Mouse (Mus musculus) myocyte (in vitro differentiated cells): ENCODE data around the gene Ncf4. TPM values are rescaled to one million over a fixed set of nuclear protein-coding genes. Genes with fewer than 3 reads are reported as not detected.

Experiments
- H3K27me3 ChIP-seq: one replicate; pipeline ENCODE4 v1.6.1; 2011; ENCODE audit not compliant: control insufficient read depth, insufficient read depth, insufficient read length
- H3K36me3 ChIP-seq: one replicate; pipeline ENCODE4 v1.6.1; 2011; ENCODE audit not compliant: control insufficient read depth, insufficient read depth
- H3K4me2 ChIP-seq: one replicate; pipeline ENCODE4 v1.6.1; 2011; ENCODE audit warnings: low read depth, control low read depth
- H3K4me3 ChIP-seq: one replicate; pipeline ENCODE4 v1.5.1; 2011; ENCODE audit warnings: mild to moderate bottlenecking, control low read depth, moderate library complexity
- H3K79me2 ChIP-seq: one replicate; pipeline ENCODE4 v1.6.1; 2011; ENCODE audit not compliant: control insufficient read depth, insufficient read depth
- H3ac ChIP-seq: one replicate; pipeline ENCODE4 v1.6.1; 2011; ENCODE audit not compliant: control insufficient read depth, insufficient read length
- CEBPB ChIP-seq: IDR thresholded peaks from 2 replicates; pipeline ENCODE4 v1.6.1; 2011; ENCODE audit warnings: mild to moderate bottlenecking, moderate library complexity; ENCODE audit not compliant: poor library complexity, insufficient read depth, severe bottlenecking
- E2F4 ChIP-seq: IDR thresholded peaks from one replicate; pipeline ENCODE4 v1.6.1; 2011; ENCODE audit warnings: mild to moderate bottlenecking, control low read depth, moderate library complexity; ENCODE audit not compliant: insufficient read depth
- MAX ChIP-seq: IDR thresholded peaks from one replicate; pipeline ENCODE4 v1.6.1; 2011; ENCODE audit warnings: low read depth, mild to moderate bottlenecking, control low read depth
- MYOD1 ChIP-seq, 3 experiments: IDR thresholded peaks; one replicate each; pipeline ENCODE4 v1.6.1; 2011; ENCODE audit warnings: control low read depth in 2 of 3, low read depth in 2 of 3, mild to moderate bottlenecking in 2 of 3, moderate library complexity in 1 of 3; ENCODE audit not compliant: insufficient read length in 2 of 3, control insufficient read depth in 1 of 3
- MYOG ChIP-seq, 3 experiments: IDR thresholded peaks; one replicate each; pipeline ENCODE4 v1.6.1; 2011; ENCODE audit warnings: control low read depth in 2 of 3, low read depth in 2 of 3, mild to moderate bottlenecking in 2 of 3; ENCODE audit not compliant: insufficient read length in 2 of 3, control insufficient read depth in 1 of 3, insufficient read depth in 1 of 3
- POLR2A ChIP-seq: IDR thresholded peaks from one replicate; pipeline ENCODE4 v1.6.1; 2011; ENCODE audit warnings: low read depth, mild to moderate bottlenecking, control low read depth, moderate library complexity; ENCODE audit not compliant: insufficient read length
- POLR2AphosphoS2 ChIP-seq: IDR thresholded peaks from one replicate; pipeline ENCODE4 v1.6.1; 2011; ENCODE audit warnings: low read depth, control low read depth; ENCODE audit not compliant: insufficient read length
- REST ChIP-seq: IDR thresholded peaks from one replicate; pipeline ENCODE4 v1.6.1; 2011; ENCODE audit warnings: mild to moderate bottlenecking, control low read depth, moderate library complexity; ENCODE audit not compliant: insufficient read depth, insufficient read length
- SRF ChIP-seq: IDR thresholded peaks from one replicate; pipeline ENCODE4 v1.6.1; 2011; ENCODE audit warnings: low read depth; ENCODE audit not compliant: control insufficient read depth, insufficient read length
- TCF12 ChIP-seq: IDR thresholded peaks from one replicate; pipeline ENCODE4 v1.6.1; 2011; ENCODE audit warnings: mild to moderate bottlenecking, control low read depth; ENCODE audit not compliant: poor library complexity, insufficient read depth, severe bottlenecking
- TCF3 ChIP-seq: IDR thresholded peaks from one replicate; pipeline ENCODE4 v1.6.1; 2011; ENCODE audit warnings: low read depth, control low read depth; ENCODE audit not compliant: insufficient read length
- USF1 ChIP-seq: IDR thresholded peaks from one replicate; pipeline ENCODE4 v1.6.1; 2011; ENCODE audit warnings: low read depth, mild to moderate bottlenecking, control low read depth, moderate library complexity
- polyA plus RNA-seq: library from polyadenylated mRNA; unstranded; fragments of >200 nt; fragmentation: generic; extraction: Trizol; gene quantifications from one replicate; pipeline ENCODE4 v1.2.1, GENCODE M21; 2012; ENCODE audit warnings: missing spikeins

Gene Ncf4
- polyA plus RNA-seq, 1 experiment, result 0.79 TPM

DNA sequence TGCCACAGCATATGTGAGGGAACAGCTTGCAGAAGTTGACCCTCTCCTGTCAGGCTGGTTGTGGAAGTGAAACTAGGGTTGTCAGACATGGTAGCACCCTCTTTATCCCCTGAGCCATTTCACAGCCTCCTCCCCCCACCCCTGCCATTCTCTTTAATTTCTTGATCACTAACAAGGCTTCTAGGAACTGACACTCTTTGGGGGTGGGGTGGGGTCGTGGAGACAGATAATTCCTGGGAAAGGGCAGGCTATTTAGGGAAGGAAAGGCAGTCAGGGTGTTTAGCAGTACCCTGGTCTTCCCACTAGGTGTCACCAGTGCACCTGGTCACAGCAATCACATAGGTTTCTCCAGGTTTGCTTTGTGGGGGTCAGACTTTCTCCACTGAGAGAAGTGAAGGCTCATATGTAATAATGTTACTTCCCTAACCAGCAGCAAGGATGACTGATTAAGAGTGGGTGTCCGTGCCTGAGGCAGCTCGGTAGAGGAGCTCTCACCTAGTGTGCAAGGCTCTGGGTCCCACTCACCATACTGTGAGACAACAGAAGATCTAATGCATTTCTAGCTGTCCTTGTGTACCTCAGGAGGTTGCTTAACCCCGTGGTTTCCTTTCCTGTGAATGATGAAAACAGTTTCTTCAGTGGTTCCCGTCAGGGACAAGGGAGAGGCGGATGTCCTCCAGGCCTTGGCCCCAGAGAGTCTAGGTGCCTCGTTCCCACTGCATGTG lies 12.9 kb downstream of the Ncf4 start:
- Histone ChIP-seq H3K4me3 (no peak overlapping the region), H3K27me3 (peaks cover 27% of the 10 kb centered on the region), H3K36me3 (no peaks in the 10 kb centered on the region), H3K79me2 (no peaks in the 10 kb centered on the region), H3ac (no peak overlapping the region), H3K4me2 (no peak overlapping the region)
- no peak for TF ChIP-seq TCF12
- no peak for TF ChIP-seq SRF
- TF ChIP-seq CEBPB, result no peak
- no peak for TF ChIP-seq MYOD1 (IDR thresholded peaks at IDR 0.05; ENCODE audit: control insufficient read depth in 1 of 3, insufficient read length in 2 of 3, low read depth in 2 of 3)
- no peak for TF ChIP-seq REST
- no peak for TF ChIP-seq POLR2AphosphoS2
- TF ChIP-seq MAX, result no peak
- TF ChIP-seq USF1, result no peak

DNA sequence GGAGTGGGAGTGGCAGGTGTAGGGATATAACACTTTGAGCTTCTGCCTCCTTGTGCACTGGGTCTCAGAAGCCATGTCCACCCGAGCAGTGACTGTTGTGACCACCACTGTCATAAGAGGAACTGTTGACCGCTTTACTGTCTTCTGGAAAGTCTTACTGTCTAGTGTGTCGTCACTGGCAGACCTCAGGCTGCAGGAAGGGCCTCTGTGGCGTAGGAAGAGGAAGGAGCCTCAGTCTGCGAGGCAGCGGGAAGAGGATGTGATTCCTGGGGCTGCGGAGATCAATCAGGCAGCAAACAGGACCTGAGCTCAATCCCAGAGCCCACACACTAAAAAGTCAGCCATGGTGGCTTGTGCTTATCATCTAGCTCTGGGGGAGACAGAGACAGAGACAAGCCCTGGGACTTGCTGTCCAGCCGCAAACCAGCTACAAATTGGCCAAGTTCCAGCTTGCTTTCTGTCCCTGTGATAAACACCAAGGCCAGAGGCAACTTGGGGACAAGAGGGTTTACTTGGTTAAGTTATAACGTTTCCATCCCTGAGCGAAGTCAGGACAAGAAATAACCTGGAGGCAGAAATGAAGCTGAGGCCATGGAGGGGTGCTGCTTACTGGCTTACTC lies 13.8 kb downstream of the Ncf4 start:
- Histone ChIP-seq H3K4me2 (no peak overlapping the region), H3K4me3 (no peak overlapping the region), H3K27me3 (peaks cover 19% of the 10 kb centered on the region), H3K36me3 (no peaks in the 10 kb centered on the region), H3ac (no peak overlapping the region), H3K79me2 (no peaks in the 10 kb centered on the region)
- TF ChIP-seq REST (no peak), MYOD1 (IDR thresholded peaks at IDR 0.05; ENCODE audit: control insufficient read depth in 1 of 3, insufficient read length in 2 of 3, low read depth in 2 of 3) (no peak)

DNA sequence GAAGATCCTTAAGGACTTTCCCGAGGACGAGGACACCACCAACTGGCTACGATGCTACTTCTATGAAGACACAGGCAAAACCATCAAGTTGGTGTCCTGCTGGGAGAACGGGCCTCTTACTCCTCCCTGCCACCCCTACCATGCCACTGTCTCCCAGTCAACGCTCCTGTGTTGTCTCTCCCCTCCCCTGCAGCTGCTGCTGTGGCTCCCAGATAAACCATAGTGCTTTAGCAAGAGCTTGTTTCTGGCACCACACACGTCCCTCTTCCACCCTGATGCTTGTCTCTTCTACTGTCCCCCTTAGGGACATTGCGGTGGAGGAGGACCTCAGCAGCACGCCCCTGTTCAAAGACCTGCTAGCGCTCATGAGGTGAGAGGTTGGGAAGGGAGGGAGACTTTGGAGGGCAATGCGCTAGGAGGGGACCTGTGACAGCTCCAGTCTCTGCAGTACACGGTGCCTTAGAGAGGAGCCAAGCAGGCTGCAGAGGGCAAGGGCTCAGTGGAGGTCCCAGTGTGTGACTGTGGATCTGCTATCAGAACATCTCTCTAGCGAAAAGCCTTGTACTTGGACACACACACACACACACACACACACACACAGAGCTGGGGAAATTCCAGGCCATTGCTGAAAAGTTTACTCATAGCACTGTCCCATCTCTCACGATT lies 16.2 kb downstream of the Ncf4 start:
- no peak for TF ChIP-seq TCF3
- TF ChIP-seq MYOD1 (IDR thresholded peaks at IDR 0.05; ENCODE audit: control insufficient read depth in 1 of 3, insufficient read length in 2 of 3, low read depth in 2 of 3), result no peak
- no peak for TF ChIP-seq TCF12
- no peak for TF ChIP-seq MAX
- no peak for TF ChIP-seq MYOG (IDR thresholded peaks at IDR 0.05; ENCODE audit: control insufficient read depth in 1 of 3, insufficient read depth in 1 of 3, insufficient read length in 2 of 3, low read depth in 2 of 3)
- TF ChIP-seq E2F4, result no peak
- TF ChIP-seq POLR2AphosphoS2, result no peak
- no peak for TF ChIP-seq SRF
- TF ChIP-seq POLR2A, result no peak
- no peak for TF ChIP-seq USF1
- TF ChIP-seq CEBPB, result no peak
- no peak for TF ChIP-seq REST
- Histone ChIP-seq H3K36me3 (no peaks in the 10 kb centered on the region), H3K4me3 (no peak overlapping the region), H3K79me2 (no peaks in the 10 kb centered on the region), H3ac (no peak overlapping the region), H3K4me2 (no peak overlapping the region), H3K27me3 (no peaks in the 10 kb centered on the region)

DNA sequence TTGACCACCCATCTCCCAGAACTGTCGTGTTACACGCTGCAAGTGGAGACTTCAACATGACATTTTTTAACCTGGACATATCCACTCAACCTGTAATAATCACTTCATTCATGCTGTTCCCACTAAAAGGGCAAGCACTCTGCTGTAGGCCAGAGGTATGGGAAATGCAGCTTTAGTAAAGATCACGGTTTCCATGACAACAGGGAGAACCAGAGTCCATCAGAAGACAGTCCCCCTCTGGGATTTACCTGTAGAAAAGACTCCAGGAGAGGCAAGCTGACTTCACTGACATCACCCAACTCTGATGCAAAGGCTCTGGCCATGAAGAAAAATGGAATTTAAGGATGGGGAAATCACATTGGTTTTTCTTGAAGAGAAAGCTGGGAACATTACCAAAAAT lies 18.7 kb downstream of the Ncf4 start:
- no peak for TF ChIP-seq USF1
- TF ChIP-seq REST, result no peak
- TF ChIP-seq POLR2AphosphoS2, result no peak
- TF ChIP-seq CEBPB, result no peak
- TF ChIP-seq SRF, result no peak
- no peak for TF ChIP-seq E2F4
- no peak for TF ChIP-seq MYOD1 (IDR thresholded peaks at IDR 0.05; ENCODE audit: control insufficient read depth in 1 of 3, insufficient read length in 2 of 3, low read depth in 2 of 3)
- no peak for TF ChIP-seq TCF12
- no peak overlapping the region for H3K4me3 ChIP-seq
- no peak overlapping the region for H3K4me2 ChIP-seq
- no peaks in the 10 kb centered on the region for H3K79me2 ChIP-seq
- no peaks in the 10 kb centered on the region for H3K36me3 ChIP-seq
- no peak overlapping the region for H3ac ChIP-seq
- no peaks in the 10 kb centered on the region for H3K27me3 ChIP-seq

DNA sequence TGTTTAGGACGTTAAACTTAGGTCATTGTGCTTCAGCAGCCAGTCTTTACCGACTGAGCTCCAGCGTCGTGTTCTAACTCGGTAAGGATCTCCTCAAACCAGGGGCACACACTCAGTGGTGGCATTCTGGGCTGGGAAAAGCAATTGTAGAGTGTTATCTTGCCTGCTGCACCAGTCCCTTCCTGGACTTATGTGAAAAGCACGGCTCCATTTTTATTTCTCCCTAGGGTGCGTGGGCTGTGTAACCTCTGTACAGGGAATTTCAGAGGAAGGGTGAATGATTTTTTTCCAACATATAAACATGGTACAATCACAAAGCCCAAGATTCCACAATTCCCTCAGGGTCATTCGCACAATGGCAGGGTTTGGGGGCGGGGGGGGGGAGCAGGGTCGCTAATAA lies 22.8 kb downstream of the Ncf4 start:
- Histone ChIP-seq H3K36me3 (no peaks in the 10 kb centered on the region), H3K4me3 (no peak overlapping the region), H3K27me3 (no peaks in the 10 kb centered on the region), H3K79me2 (no peaks in the 10 kb centered on the region), H3K4me2 (no peak overlapping the region), H3ac (no peak overlapping the region)
- TF ChIP-seq TCF3, result no peak
- no peak for TF ChIP-seq REST
- TF ChIP-seq MYOD1 (IDR thresholded peaks at IDR 0.05; ENCODE audit: control insufficient read depth in 1 of 3, insufficient read length in 2 of 3, low read depth in 2 of 3), result no peak
- TF ChIP-seq MYOG (IDR thresholded peaks at IDR 0.05; ENCODE audit: control insufficient read depth in 1 of 3, insufficient read depth in 1 of 3, insufficient read length in 2 of 3, low read depth in 2 of 3), result no peak
- TF ChIP-seq POLR2AphosphoS2, result no peak
- no peak for TF ChIP-seq E2F4
